Mouse (Mus musculus) megakaryocyte, embryonic 14.5 days (primary cell): ENCODE data around the gene Gatad2a.

Experiments used
- FLI1 ChIP-seq: IDR thresholded peaks from 2 replicates; pipeline ENCODE4 v1.6.1; 2012; ENCODE audit warnings: low read length, inconsistent platforms, mixed read lengths
- GATA1 ChIP-seq: IDR thresholded peaks from 3 replicates; pipeline ENCODE4 v1.6.1; 2012; ENCODE audit warnings: mixed read lengths, low read length, inconsistent platforms, borderline replicate concordance

DNA sequence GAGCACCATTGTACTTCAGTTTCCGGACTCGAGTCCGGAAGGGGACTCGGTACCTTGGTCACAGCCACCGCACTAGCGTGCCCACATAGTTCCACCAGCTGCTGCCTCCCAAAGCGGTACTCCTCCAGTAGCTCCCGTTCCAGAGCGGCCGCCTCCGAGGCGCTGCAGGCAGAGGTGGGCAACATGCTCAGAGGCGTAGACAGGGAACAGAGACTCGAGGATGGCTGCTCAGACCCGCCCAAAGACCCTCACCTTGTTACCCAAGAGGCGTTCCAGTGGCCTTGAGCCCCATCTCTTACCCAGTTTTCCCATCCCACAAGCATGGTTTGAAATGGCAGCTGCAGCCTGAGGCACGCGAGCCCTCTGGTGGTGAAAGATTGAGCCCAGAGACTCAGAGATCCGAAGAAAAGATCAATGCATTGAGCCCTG is 105.4 kb downstream of the Gatad2a start:
- TF ChIP-seq GATA1 = no peak
- no peak for TF ChIP-seq FLI1
